Mouse (Mus musculus) lung, embryonic 16.5 days (tissue): ENCODE data around the gene Bdnf. TPM values are rescaled to one million over a fixed set of nuclear protein-coding genes. Genes with fewer than 3 reads are reported as not detected.

Experiments
- ATAC-seq: fragments of 200-750 bp; cut with Nextera tagmentation; 2 replicates; pipeline ENCODE4 v1.8.0; 2017; ENCODE audit warnings: low read depth, mild to moderate bottlenecking, moderate library complexity
- H3K27ac ChIP-seq: fragments of 300-500 bp; sonication (generic); 2 replicates; pipeline ENCODE4 v1.5.1; 2014; ENCODE audit warnings: mild to moderate bottlenecking, control low read depth, low read length
- H3K27me3 ChIP-seq: fragments of 300-500 bp; sonication (generic); 2 replicates; pipeline ENCODE4 v1.6.1; 2014; ENCODE audit warnings: low read depth, low read length, mixed read lengths; ENCODE audit not compliant: control insufficient read depth, insufficient read depth
- H3K36me3 ChIP-seq: fragments of 300-500 bp; sonication (generic); 2 replicates; pipeline ENCODE4 v1.6.1; 2014; ENCODE audit warnings: low read length; ENCODE audit not compliant: control insufficient read depth, insufficient read depth
- H3K4me1 ChIP-seq: fragments of 300-500 bp; sonication (generic); replicated peaks from 2 replicates; pipeline ENCODE4 v1.6.1; 2014; ENCODE audit warnings: low read length, mixed read lengths; ENCODE audit not compliant: control insufficient read depth, insufficient read depth
- H3K4me2 ChIP-seq: fragments of 300-500 bp; sonication (generic); 2 replicates; pipeline ENCODE4 v1.6.1; 2014; ENCODE audit warnings: low read depth, low read length, control low read depth
- H3K4me3 ChIP-seq: fragments of 300-500 bp; sonication (generic); 2 replicates; pipeline ENCODE4 v1.5.1; 2014; ENCODE audit warnings: mild to moderate bottlenecking, low read length, control low read depth
- H3K9ac ChIP-seq: fragments of 300-500 bp; sonication (generic); 2 replicates; pipeline ENCODE4 v1.6.1; 2014; ENCODE audit warnings: low read length, control low read depth
- H3K9me3 ChIP-seq: fragments of 300-500 bp; sonication (generic); 2 replicates; pipeline ENCODE4 v1.6.1; 2016; ENCODE audit warnings: low read length; ENCODE audit not compliant: control insufficient read depth
- WGBS: fragments of 180-500 bp; shearing (Covaris S2); extraction: QIAGEN DNeasy Blood & Tissue Kit; methylation state at CpG from one replicate; pipeline ENCODE4 v1.1.7; 2014; 5-methylcytosine and 5-hydroxymethylcytosine counted together
- polyA plus RNA-seq: library from polyadenylated mRNA; unstranded; fragments of >200 nt; fragmentation: Nextera tagmentation; extraction: Ambion mirVana; gene quantifications from 2 replicates; pipeline ENCODE4 v1.2.1, GENCODE M21; 2015

Bdnf gene
- polyA plus RNA-seq, 1 experiment from 2014 or later = 0.79 TPM

GRCm38 (mm10) chr2:109733201-109734039 is 58.9 kb downstream of the Bdnf start:
- Histone ChIP-seq H3K4me1 (0 out of 2 replicates have a peak, but pooled peaks cover 2% of the 10 kb centered on the region), H3K4me3 (no peak overlapping the region), H3K36me3 (no peaks in the 10 kb centered on the region), H3K9me3 (no peaks in the 10 kb centered on the region), H3K27ac (no peak overlapping the region), H3K4me2 (no peak overlapping the region), H3K9ac (no peak overlapping the region), H3K27me3 (no peaks in the 10 kb centered on the region)
- whole genome bisulfite sequencing = 31% methylated on average over 9 of the region's 9 CpGs
- peak; percentile 57; the same call in 1 of the 2 replicates for ATAC-seq

- no peak overlapping the region for H3K4me2 ChIP-seq
- no peak overlapping the region for H3K4me3 ChIP-seq
- 64% methylated on average over 3 of the region's 3 CpGs for WGBS
- H3K4me1 ChIP-seq = 0 out of 2 replicates have a peak, but pooled peaks cover 2% of the 10 kb centered on the region
- H3K9ac ChIP-seq = no peak overlapping the region
- H3K9me3 ChIP-seq = no peaks in the 10 kb centered on the region
- no peaks in the 10 kb centered on the region for H3K36me3 ChIP-seq
- H3K27ac ChIP-seq = no peak overlapping the region
- ATAC-seq = no peak
- H3K27me3 ChIP-seq = no peaks in the 10 kb centered on the region
Measured at GRCm38 (mm10) chr2:109734228-109734627, 59.7 kb downstream of the Bdnf start.

DNA sequence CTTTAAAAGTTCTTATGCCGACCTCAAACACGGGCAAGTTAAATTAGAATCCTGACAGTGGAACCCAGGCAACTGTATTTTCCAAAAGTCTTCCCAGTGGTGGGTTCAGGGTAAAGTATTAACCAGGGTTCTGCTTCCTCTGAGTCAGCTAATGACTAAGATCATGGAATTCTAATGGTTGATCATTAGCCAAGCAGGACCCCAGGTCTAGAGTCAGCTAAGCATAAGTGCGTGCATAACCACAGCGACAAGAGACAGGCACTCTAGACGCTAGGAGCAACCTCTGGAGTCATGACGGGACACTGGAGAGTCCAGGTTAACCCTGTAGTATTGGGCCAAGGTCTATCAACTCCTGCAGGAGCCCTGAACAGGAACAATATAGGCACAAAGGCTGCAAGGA is 60.2 kb downstream of the Bdnf start:
- Histone ChIP-seq H3K27ac (no peak overlapping the region), H3K4me3 (no peak overlapping the region), H3K4me1 (0 out of 2 replicates have a peak, but pooled peaks cover 2% of the 10 kb centered on the region), H3K36me3 (no peaks in the 10 kb centered on the region), H3K27me3 (no peaks in the 10 kb centered on the region), H3K9ac (no peak overlapping the region), H3K4me2 (no peak overlapping the region), H3K9me3 (no peaks in the 10 kb centered on the region)
- ATAC-seq = no peak
- WGBS = 64% methylated on average over 6 of the region's 6 CpGs

- H3K9me3 ChIP-seq = no peaks in the 10 kb centered on the region
- WGBS = 47% methylated on average over 7 of the region's 7 CpGs
- H3K4me1 ChIP-seq = 0 out of 2 replicates have a peak, but pooled peaks cover 2% of the 10 kb centered on the region
- no peak overlapping the region for H3K9ac ChIP-seq
- no peak overlapping the region for H3K4me2 ChIP-seq
- H3K4me3 ChIP-seq = no peak overlapping the region
- no peak overlapping the region for H3K27ac ChIP-seq
- H3K27me3 ChIP-seq = no peaks in the 10 kb centered on the region
- ATAC-seq = no peak
- H3K36me3 ChIP-seq = no peaks in the 10 kb centered on the region
Measured at GRCm38 (mm10) chr2:109735347-109735746, 60.8 kb downstream of the Bdnf start.

- no peak overlapping the region for H3K4me2 ChIP-seq
- no peaks in the 10 kb centered on the region for H3K9me3 ChIP-seq
- no peak overlapping the region for H3K4me3 ChIP-seq
- no peak for ATAC-seq
- no peaks in the 10 kb centered on the region for H3K27me3 ChIP-seq
- no peaks in the 10 kb centered on the region for H3K36me3 ChIP-seq
- WGBS = 54% methylated on average over 2 of the region's 2 CpGs
- H3K4me1 ChIP-seq = 0 out of 2 replicates have a peak, but pooled peaks cover 2% of the 10 kb centered on the region
- no peak overlapping the region for H3K27ac ChIP-seq
- no peak overlapping the region for H3K9ac ChIP-seq
Measured at GRCm38 (mm10) chr2:109736306-109736705, 61.8 kb downstream of the Bdnf start.

DNA sequence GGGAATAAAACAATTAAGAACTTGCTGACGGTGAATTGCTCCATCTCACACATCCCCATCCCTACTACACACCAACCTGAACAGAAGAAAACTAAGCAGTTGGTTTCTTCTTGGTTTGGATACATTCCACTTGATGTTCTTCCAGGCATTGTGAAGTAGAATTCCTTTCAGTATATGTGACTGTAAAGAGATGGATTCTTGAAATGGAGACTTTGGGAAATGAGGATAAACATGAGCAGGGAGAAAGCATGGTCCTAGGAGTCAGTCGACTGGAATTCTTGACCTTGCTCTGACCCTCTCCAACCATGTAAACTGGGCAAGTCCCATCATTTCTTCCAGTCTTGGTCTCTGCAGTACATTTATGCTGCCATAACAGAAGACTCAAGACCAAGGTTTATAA is 63.8 kb downstream of the Bdnf start:
- no peak overlapping the region for H3K9ac ChIP-seq
- H3K9me3 ChIP-seq = no peaks in the 10 kb centered on the region
- H3K4me3 ChIP-seq = no peak overlapping the region
- no peaks in the 10 kb centered on the region for H3K27me3 ChIP-seq
- no peaks in the 10 kb centered on the region for H3K36me3 ChIP-seq
- WGBS = 58% methylated on average over 2 of the region's 2 CpGs
- 0 out of 2 replicates have a peak, but pooled peaks cover 2% of the 10 kb centered on the region for H3K4me1 ChIP-seq
- no peak overlapping the region for H3K27ac ChIP-seq
- H3K4me2 ChIP-seq = no peak overlapping the region
- ATAC-seq = no peak

DNA sequence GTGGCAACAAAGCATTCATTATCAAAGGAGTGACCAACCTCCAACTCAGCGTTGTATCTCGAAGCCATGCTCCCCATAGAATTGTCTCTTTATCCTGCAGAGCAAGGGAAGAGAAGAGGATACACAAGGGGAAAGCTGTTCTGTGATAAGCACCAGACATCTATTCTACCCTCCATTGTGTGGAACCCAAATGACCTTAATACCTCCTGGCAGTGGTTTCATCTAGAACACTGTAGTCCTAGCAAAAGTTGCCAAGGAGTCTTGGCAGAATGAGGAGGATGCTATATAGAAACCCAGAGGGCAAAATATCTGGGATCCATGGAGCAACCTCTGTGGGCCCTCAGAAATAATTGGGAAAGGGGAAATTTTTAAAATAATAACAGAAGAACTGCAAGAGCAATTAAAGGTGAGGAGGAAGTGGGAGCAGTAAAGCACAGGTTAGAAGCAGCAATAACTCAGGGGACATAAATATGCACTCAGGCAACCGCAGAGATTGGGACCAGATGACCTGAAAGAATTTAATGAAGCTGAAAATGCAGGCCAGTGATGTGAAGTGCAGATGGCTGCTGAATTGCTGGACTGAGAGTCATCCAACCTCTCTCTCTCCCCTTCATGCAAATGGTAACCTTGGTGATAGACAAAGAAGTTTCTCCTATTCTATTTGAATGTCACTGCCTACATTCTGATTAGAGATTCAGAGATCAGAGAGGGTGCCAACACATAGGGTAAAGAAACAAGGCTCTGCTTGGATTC is 68.9 kb downstream of the Bdnf start:
- Histone ChIP-seq H3K4me3 (no peak overlapping the region), H3K27me3 (no peaks in the 10 kb centered on the region), H3K4me1 (no peaks in the 10 kb centered on the region), H3K36me3 (no peaks in the 10 kb centered on the region), H3K27ac (no peak overlapping the region), H3K4me2 (no peak overlapping the region), H3K9me3 (no peaks in the 10 kb centered on the region), H3K9ac (no peak overlapping the region)
- 86% methylated on average over 3 of the region's 3 CpGs for WGBS
- no peak for ATAC-seq

DNA sequence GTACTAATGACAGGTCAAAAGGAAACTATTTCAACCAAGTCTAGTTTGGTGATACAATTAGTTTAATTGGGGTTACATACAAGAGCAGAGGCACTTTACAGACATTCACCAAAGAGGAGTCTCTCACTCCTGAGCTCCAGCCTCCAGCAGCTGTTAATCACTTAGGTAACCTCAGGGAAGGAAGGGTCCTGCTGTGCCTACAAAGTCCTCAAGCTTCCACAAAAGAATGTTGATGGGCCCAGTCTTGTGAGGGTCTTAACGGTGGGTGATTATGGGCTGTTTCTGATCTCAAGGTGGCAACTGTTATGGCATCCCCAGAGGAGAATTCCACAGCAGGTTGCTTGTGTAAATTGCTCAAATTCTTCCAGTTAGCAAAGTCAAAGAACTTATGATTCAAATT is 71.7 kb downstream of the Bdnf start:
- no peak overlapping the region for H3K9ac ChIP-seq
- H3K27me3 ChIP-seq = no peaks in the 10 kb centered on the region
- H3K27ac ChIP-seq = no peak overlapping the region
- 0% methylated on average over 1 of the region's 1 CpGs for WGBS
- H3K4me1 ChIP-seq = no peaks in the 10 kb centered on the region
- no peak overlapping the region for H3K4me2 ChIP-seq
- H3K4me3 ChIP-seq = no peak overlapping the region
- no peak for ATAC-seq
- H3K36me3 ChIP-seq = no peaks in the 10 kb centered on the region
- H3K9me3 ChIP-seq = no peaks in the 10 kb centered on the region

DNA sequence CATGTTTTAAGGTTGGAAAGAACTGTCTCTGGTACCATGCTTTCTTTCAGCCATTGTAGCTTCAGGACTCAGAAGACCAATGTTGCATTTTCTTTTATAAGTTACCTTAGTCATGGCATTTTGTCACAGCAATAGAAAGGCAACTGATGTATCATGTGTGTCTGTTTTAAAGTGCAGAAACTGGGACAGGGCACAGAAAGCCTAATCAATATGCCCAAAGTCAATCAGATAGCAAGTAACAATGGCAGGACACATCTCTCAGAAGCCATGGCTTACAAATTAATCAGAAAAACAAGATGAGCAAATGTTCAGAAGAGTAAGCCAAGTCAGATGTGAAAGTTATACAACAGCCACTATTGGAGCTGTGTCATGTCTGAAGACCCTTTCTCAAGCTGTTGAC is 73.9 kb downstream of the Bdnf start:
- H3K4me2 ChIP-seq = no peak overlapping the region
- H3K9ac ChIP-seq = no peak overlapping the region
- no peaks in the 10 kb centered on the region for H3K4me1 ChIP-seq
- no peak for ATAC-seq
- H3K9me3 ChIP-seq = no peaks in the 10 kb centered on the region
- no peaks in the 10 kb centered on the region for H3K36me3 ChIP-seq
- H3K27me3 ChIP-seq = no peaks in the 10 kb centered on the region
- H3K4me3 ChIP-seq = no peak overlapping the region
- H3K27ac ChIP-seq = no peak overlapping the region
